Mouse (Mus musculus): ENCODE measurements at regions not wholly inside any gene's neighbourhood (a gene's known extent, or its start where the extent isn't known, plus 50 kb on each side); places are given as distances from the start of the nearest gene placed in this dataset.

DNA sequence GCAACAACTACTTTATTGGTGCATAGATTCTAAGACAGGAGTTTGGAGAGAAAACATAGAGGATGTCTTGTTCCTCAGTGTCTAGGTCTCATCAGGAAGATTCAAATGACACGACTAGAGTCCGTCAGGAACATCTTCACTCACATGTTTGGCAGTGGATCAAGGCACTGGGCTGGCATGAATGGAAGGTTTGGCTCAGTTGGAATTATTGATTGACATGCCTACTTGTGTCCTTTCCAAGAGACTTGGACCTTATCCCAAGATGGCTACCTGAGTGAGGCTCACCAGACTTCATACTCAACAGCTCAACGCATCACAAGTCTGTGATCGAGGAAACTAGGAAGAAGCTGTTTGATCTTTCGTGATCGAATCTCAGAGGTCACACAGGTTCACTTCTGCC lies 251.2 kb upstream of the Igfbp7 start:
- no peak for TF ChIP-seq TAL1 (IDR thresholded peaks at IDR 0.05; ENCODE audit: low read length)
- TF ChIP-seq ZKSCAN1 (IDR thresholded peaks at IDR 0.05; ENCODE audit: low read depth, low read length): no peak
- no peak for TF ChIP-seq CTCF (IDR thresholded peaks at IDR 0.05 in 2 of 3, conservative IDR thresholded peaks at IDR 0.05 in 1 of 3; ENCODE audit: control insufficient read depth in 1 of 3, insufficient read depth in 1 of 3, low read depth in 2 of 3, low read length in 3 of 3, poor library complexity in 1 of 3, severe bottlenecking in 1 of 3)
- no peak for TF ChIP-seq POLR2A (IDR thresholded peaks at IDR 0.05; ENCODE audit: control insufficient read depth in 1 of 2, insufficient read depth in 1 of 2, low read depth in 1 of 2, low read length in 2 of 2, poor library complexity in 1 of 2)
- TF ChIP-seq TBP (IDR thresholded peaks at IDR 0.05; ENCODE audit: low read depth, low read length): no peak
- no peak for TF ChIP-seq NELFE (IDR thresholded peaks at IDR 0.05; ENCODE audit: low read depth, low read length)
- no peak for TF ChIP-seq SMC3 (IDR thresholded peaks at IDR 0.05; ENCODE audit: low read depth, low read length)
- TF ChIP-seq ZNF384 (IDR thresholded peaks at IDR 0.05; ENCODE audit: low read depth, low read length): no peak

Measured in MEL (cell line).